Mouse (Mus musculus): ENCODE measurements around the gene Mgrn1.
A peak's percentile ranks its signal among the peaks of the same experiment; 100 is the strongest.

Gene Mgrn1

GRCm38 (mm10) chr16:4879101-4879707 is 6.8 kb upstream of the Mgrn1 start:
- DNase-seq = peak; percentile 70

GRCm38 (mm10) chr16:4879708-4880124 is 6.3 kb upstream of the Mgrn1 start:
- peak; percentile 91 for DNase-seq

GRCm38 (mm10) chr16:4880136-4880825 is 5.8 kb upstream of the Mgrn1 start, which contains the start of gene Ubald1:
Ubald1 (minus strand) TSS chr16:4880315.
- peak; percentile 100 for DNase-seq

GRCm38 (mm10) chr16:4881400-4882351 is 4.4 kb upstream of the Mgrn1 start:
- peak; percentile 64 for DNase-seq

- DNase-seq = peak; percentile 58
Observed at GRCm38 (mm10) chr16:4884930-4885329, 1.1 kb upstream of the Mgrn1 start.

DNA sequence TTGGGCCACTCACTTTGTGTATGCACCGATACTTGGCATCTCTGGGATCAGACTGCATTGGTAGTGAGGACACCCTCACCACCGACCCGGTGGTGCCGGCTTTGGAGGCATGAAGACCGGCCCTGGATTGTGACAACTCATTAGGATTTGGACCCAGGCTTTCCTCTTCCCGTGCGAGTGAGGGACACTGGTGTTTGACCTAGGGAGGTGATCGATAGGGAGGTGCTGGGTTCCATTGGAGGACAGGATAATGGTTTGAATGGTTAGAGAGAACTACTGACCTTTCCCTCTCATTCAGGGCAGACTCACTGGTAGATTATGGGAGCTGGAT is 606 bp downstream of the Mgrn1 start:
- peak; percentile 68 for DNase-seq

- DNase-seq = no peak
Observed at GRCm38 (mm10) chr16:4890201-4890709, 4.2 kb downstream of the Mgrn1 start.

DNA sequence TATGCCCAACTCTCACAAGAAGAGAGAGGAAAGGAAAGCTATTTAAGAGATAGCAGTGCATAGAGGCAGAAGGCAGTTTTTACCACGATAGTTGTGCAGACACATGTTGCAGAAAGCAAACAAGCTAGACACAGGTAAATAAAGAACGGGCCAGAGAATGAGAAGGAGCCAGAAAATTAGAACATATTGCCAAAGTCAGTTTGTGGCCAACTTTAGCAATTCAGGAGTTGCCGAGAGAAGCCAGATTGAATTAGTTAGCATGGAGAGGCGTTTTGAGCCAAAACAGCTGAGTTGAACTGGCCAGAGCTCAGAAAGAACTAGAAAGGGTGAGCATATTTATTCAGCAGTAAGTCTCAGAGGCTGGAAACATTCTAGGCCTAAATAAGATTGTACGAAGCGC is 6.1 kb downstream of the Mgrn1 start:
- no peak for DNase-seq

GRCm38 (mm10) chr16:4894201-4894908 is 8.3 kb downstream of the Mgrn1 start:
- no peak for DNase-seq

- peak; percentile 70 for DNase-seq
Observed at GRCm38 (mm10) chr16:4896249-4897027, 10.4 kb downstream of the Mgrn1 start.

- DNase-seq = no peak
Observed at GRCm38 (mm10) chr16:4897146-4897730, 11.2 kb downstream of the Mgrn1 start.

DNA sequence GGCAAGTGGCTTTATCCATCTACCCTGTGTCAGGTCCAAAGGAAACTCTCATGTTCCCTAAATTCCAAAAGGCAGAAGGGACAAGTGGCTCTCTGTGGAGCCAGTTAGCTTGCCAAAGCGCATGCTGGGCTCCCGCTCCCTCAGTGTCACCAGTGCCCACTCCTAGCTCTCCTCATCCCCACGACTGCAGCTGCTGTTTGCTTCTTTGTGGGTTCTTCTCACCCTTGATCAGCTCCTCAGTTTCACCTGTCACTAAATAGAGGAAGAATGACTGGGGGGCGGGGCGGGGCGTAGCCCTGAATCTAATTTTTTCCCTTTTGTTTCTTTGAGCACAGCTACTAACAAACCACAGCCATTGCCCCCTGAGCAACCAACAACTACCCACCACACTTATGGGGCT is 12.8 kb downstream of the Mgrn1 start:
- DNase-seq = no peak

DNA sequence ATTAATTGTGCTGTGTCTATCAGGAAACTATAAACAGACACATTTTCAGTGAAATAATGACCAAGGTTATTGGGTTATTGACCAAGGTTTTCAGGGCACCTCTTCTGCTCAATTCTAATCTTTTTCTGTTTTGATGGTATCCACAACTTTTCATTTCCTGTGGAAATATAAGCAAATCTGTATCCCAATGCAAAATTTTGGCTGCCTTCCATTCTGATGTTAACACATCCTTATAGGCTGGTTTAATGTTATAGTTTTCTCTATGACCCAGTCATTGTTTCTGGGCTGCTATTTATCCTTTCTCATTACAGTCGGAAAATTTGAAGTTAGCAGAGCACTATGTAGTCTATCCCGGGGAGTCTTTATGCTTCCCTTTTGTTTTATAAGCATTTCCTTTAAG is 13.7 kb downstream of the Mgrn1 start:
- no peak for DNase-seq

- no peak for DNase-seq
Observed at GRCm38 (mm10) chr16:4901167-4901566, 15.1 kb downstream of the Mgrn1 start.

DNA sequence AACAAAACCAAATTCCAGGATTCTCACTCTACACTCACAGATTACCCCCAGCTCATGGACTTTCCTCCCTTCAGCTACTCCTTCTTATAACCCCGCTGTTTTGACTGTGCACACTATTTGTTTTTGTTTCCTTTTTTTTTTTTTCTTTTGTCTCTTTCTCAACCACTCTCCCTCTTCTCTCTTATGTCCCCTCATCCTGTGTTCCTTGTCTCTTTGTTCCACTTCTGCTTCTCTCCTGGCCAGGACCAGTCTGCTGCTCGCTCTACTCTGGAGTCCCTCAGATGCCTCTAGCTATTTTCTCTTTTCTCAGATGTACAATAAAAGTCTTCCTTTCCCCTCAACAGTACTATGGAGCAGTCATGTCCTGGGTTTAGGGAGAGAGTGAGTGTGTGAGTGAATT is 16.3 kb downstream of the Mgrn1 start:
- DNase-seq = no peak

DNA sequence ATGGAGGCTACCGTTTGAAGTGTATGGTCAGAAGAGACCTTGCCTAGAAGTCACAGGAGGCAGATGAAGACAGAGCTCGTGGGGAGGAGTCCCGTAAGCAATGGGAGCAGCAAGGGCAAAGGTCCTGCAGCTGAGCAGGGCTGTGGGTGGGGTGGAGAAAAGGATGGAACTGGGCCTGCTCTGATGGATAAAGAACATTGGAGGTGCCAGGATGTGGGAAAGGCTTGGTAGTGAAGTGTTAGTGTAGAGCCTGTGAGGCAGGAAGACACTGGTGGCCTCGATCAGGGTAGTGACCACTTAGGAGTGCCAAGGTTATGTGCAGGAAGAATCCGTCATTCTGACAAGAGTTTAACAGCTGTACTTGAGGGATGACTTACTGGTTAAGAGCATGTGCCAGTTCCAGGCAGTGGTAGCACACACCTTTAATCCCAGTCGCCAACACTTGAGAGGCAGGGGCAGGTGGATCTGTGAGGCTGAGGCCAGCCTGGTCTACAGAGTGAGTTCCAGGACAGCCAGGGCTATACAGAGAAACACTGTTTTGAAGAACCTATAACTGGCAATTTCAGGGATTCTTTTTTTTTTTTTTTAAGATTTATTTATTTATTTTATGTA is 17.5 kb downstream of the Mgrn1 start:
- no peak for DNase-seq

- no peak for DNase-seq
Observed at GRCm38 (mm10) chr16:4904878-4905277, 18.8 kb downstream of the Mgrn1 start.

GRCm38 (mm10) chr16:4905591-4905990 is 19.5 kb downstream of the Mgrn1 start:
- DNase-seq = no peak

- no peak for DNase-seq
Observed at GRCm38 (mm10) chr16:4906559-4906958, 20.5 kb downstream of the Mgrn1 start.

GRCm38 (mm10) chr16:4907386-4907785 is 21.3 kb downstream of the Mgrn1 start:
- DNase-seq = no peak

DNA sequence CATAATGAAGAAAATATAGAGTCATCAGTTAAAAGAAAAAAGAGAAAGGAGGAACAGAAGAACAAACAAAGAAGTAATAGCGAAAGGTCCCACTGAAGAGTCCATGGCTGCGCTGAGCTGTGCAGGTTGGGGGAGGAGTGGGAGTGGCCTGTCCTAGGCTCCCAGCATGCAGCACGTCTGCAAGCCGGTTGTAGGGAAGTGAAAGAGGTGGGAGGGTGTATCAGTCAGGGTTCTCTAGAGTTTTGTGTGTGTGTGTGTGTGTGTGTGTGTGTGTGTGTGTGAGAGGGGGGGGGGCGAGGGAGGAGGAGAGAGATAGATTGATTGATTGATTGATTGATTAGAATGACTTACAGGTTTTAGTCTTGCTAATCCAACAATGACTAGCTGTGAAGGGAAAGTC is 21.9 kb downstream of the Mgrn1 start:
- no peak for DNase-seq
